10 mouse cellular contexts compared by ENCODE assay signal in genomic region chr1:78217151-78218034, GRCm38 (mm10). TPM values are rescaled to one million over a fixed set of nuclear protein-coding genes. Genes with fewer than 3 reads are reported as not detected.
A peak's percentile ranks its signal among the peaks of the same experiment; 100 is the strongest.
DNase-seq lines count a peak whose midpoint lies in the region; ATAC-seq and TF ChIP-seq lines count a peak whose summit lies in the region.
"Had no signal": no experiment of that assay in that cellular context is flagged by ENCODE, and none has a peak within 500 bp of the region (broad histone marks: within the 10 kb centered on the region; RNA-seq: fewer than 3 reads in every experiment).

No protein-coding gene starts in this region.

- TF ChIP-seq CTCF in embryonic fibroblast, embryonic 13.5 days (IDR thresholded peaks at IDR 0.05; ENCODE audit: borderline replicate concordance, insufficient read depth, low read length), result peak; percentile 32; the same call in 1 of the 2 replicates
- peak; percentile 55 for TF ChIP-seq CTCF in intestine, postnatal 0 days (IDR thresholded peaks at IDR 0.05; ENCODE audit: low read depth)

- no peaks in the 10 kb centered on the region for H3K36me3 ChIP-seq in ES-E14 (ENCODE audit: control insufficient read depth, insufficient read depth, low read length, poor library complexity, severe bottlenecking)
- no peaks in the 10 kb centered on the region for H3K36me3 ChIP-seq in intestine, postnatal 0 days (ENCODE audit: control insufficient read depth, insufficient read depth)
- no peaks in the 10 kb centered on the region for H3K36me3 ChIP-seq in midbrain, embryonic 15.5 days (replicated peaks)
- H3K36me3 ChIP-seq: G1E had no signal

- intact Hi-C loops in heart, postnatal 25 days (cut with DNase I), result loop anchor here (5.0 kb wide), 1 partner anchor 200 kb away; no protein-coding TSS in a partner anchor

- peak; percentile 70 for DNase-seq in heart, adult 11 months
- no peak for DNase-seq in heart, postnatal 25 days (ENCODE audit: low spot score)
- DNase-seq in ES-E14 (ENCODE audit: low read depth, low spot score), result no peak
- no peak for DNase-seq in layer of hippocampus, postnatal 36 days
- no peak for DNase-seq in thymus, postnatal 25 days

- peak overlapping the region; percentile 10; the same call in 1 of the 2 replicates for H3K9ac ChIP-seq in ES-E14 (ENCODE audit: insufficient read depth, low read depth, low read length, poor library complexity, severe bottlenecking)
- H3K9ac ChIP-seq in intestine, postnatal 0 days (ENCODE audit: low read depth, low read length), result no peak overlapping the region
- H3K9ac ChIP-seq in midbrain, embryonic 15.5 days, result peak overlapping the region; percentile 40

- peak overlapping the region; percentile 62 to 67 for H3K4me3 ChIP-seq in ES-E14 (ENCODE audit: insufficient read depth in 1 of 2, low read depth in 1 of 2, low read length in 2 of 2, poor library complexity in 1 of 2, severe bottlenecking in 1 of 2)
- peak overlapping the region; percentile 15; the same call in 1 of the 2 replicates for H3K4me3 ChIP-seq in embryonic fibroblast, embryonic 13.5 days (ENCODE audit: insufficient read depth, low read length)
- H3K4me3 ChIP-seq in intestine, postnatal 0 days (ENCODE audit: low read depth, low read length), result peak overlapping the region; percentile 59
- H3K4me3 ChIP-seq in midbrain, embryonic 15.5 days, result peak overlapping the region; percentile 51

- peak; percentile 40; the same call in 1 of the 2 replicates for ATAC-seq in intestine, postnatal 0 days
- peak; percentile 88 for ATAC-seq in midbrain, embryonic 15.5 days (replicated peaks)

- peaks cover 0 to 2% of the 10 kb centered on the region in 2 experiments; a peak in 1 of 4 replicates for H3K4me1 ChIP-seq in ES-E14 (ENCODE audit: control insufficient read depth in 2 of 2, insufficient read depth in 2 of 2, low read length in 2 of 2, poor library complexity in 1 of 2)
- no peaks in the 10 kb centered on the region for H3K4me1 ChIP-seq in embryonic fibroblast, embryonic 13.5 days (ENCODE audit: control insufficient read depth, insufficient read depth, low read length)
- 0 out of 2 replicates have a peak, but pooled peaks cover 5% of the 10 kb centered on the region for H3K4me1 ChIP-seq in intestine, postnatal 0 days (replicated peaks; ENCODE audit: control insufficient read depth, insufficient read depth, low read length)
- peaks cover 24% of the 10 kb centered on the region for H3K4me1 ChIP-seq in midbrain, embryonic 15.5 days

- peaks cover 86% of the 10 kb centered on the region for H3K27me3 ChIP-seq in intestine, postnatal 0 days (replicated peaks; ENCODE audit: control insufficient read depth, insufficient read depth, low read length)
- peaks cover 80% of the 10 kb centered on the region for H3K27me3 ChIP-seq in midbrain, embryonic 15.5 days (replicated peaks)

- no peak overlapping the region for H3K27ac ChIP-seq in ES-E14 (ENCODE audit: insufficient read depth, low read depth, low read length, poor library complexity, severe bottlenecking)
- H3K27ac ChIP-seq in embryonic fibroblast, embryonic 13.5 days (ENCODE audit: insufficient read depth, low read length), result no peak overlapping the region
- H3K27ac ChIP-seq in intestine, postnatal 0 days (ENCODE audit: low read depth, low read length), result no peak overlapping the region
- 0 out of 2 replicates have a peak overlapping the region, but pooled peaks have one; percentile 32 for H3K27ac ChIP-seq in midbrain, embryonic 15.5 days

- H3K4me2 ChIP-seq in intestine, postnatal 0 days (replicated peaks; ENCODE audit: low read depth), result peak overlapping the region; percentile 97
- H3K4me2 ChIP-seq in midbrain, embryonic 15.5 days, result peak overlapping the region; percentile 89

- in situ Hi-C loops in ES-E14 (cut with MboI; ENCODE audit: low sequenced_read_pairs in 2 of 2, unreplicated experiment in 2 of 2), result no loop called here

- H3K9me3 ChIP-seq in ES-E14 (ENCODE audit: control insufficient read depth, insufficient read depth, low read depth, low read length), result no peaks in the 10 kb centered on the region
- no peaks in the 10 kb centered on the region for H3K9me3 ChIP-seq in intestine, postnatal 0 days (ENCODE audit: control insufficient read depth)
- H3K9me3 ChIP-seq in midbrain, embryonic 15.5 days, result no peaks in the 10 kb centered on the region

- no peak for TF ChIP-seq POLR2A in embryonic fibroblast, embryonic 13.5 days (IDR thresholded peaks at IDR 0.05; ENCODE audit: low read depth, low read length)

- under 1% methylated on average over 70 of the region's 79 CpGs for WGBS in intestine, postnatal 0 days
- under 1% methylated on average over 78 of the region's 79 CpGs for whole genome bisulfite sequencing in midbrain, embryonic 15.5 days

TF ChIP-seq in ES-E14, 5 proteins besides CTCF, POLR2A, EP300 and RAD21:
- TF ChIP-seq MAFK (IDR thresholded peaks at IDR 0.05; ENCODE audit: insufficient read depth, low read depth, low read length) (no peak), CHD2 (IDR thresholded peaks at IDR 0.05; ENCODE audit: low read depth, low read length) (no peak), ZC3H11A (IDR thresholded peaks at IDR 0.05; ENCODE audit: borderline replicate concordance, low read depth, low read length) (no peak)

RNA-seq across cellular contexts. Expression of gene Pax3, which starts 20.5 kb away (rescaled TPM):
- total RNA-seq in heart, postnatal 25 days (2021), result under 1 TPM in 1 of 2 experiments, not detected in 1; 0.06 TPM
- 0.21 and 0.71 TPM in 2 replicates for total RNA-seq in ES-E14 (2012; rRNA removed)
- 2.8 and 6.4 TPM in 2 replicates for polyA plus RNA-seq in embryonic fibroblast, embryonic 13.5 days (2011; ENCODE audit: insufficient read length, low read depth, missing spikeins)
- not detected in 2 replicates for polyA plus RNA-seq in intestine, postnatal 0 days (2015; fragmentation: Nextera tagmentation; extraction: Ambion mirVana)
- polyA plus RNA-seq in midbrain, embryonic 15.5 days (2015; fragmentation: Nextera tagmentation; extraction: Ambion mirVana), result 11.4 and 14.4 TPM in 2 replicates
- not detected for total RNA-seq in layer of hippocampus, postnatal 36 days (2021)
- total RNA-seq: heart, postnatal 36 days had no signal
